Mouse (Mus musculus) midbrain, embryonic 15.5 days (tissue): ENCODE data around the gene Rfc2. TPM values are rescaled to one million over a fixed set of nuclear protein-coding genes. Genes with fewer than 3 reads are reported as not detected.
A peak's percentile ranks its signal among the peaks of the same experiment; 100 is the strongest.

ENCODE experiments used
- ATAC-seq: fragments of 200-750 bp; cut with Nextera tagmentation; replicated peaks from 2 replicates; pipeline ENCODE4 v1.8.0; 2017; ENCODE audit warnings: moderate TSS enrichment
- H3K27ac ChIP-seq: fragments of 300-500 bp; sonication (generic); 2 replicates; pipeline ENCODE4 v1.5.1; 2015; ENCODE audit warnings: mild to moderate bottlenecking, inconsistent platforms
- H3K27me3 ChIP-seq: fragments of 300-500 bp; sonication (generic); replicated peaks from 2 replicates; pipeline ENCODE4 v1.6.1; 2015; ENCODE audit warnings: inconsistent platforms
- H3K36me3 ChIP-seq: fragments of 300-500 bp; sonication (generic); replicated peaks from 2 replicates; pipeline ENCODE4 v1.6.1; 2015; ENCODE audit warnings: inconsistent platforms
- H3K4me1 ChIP-seq: fragments of 300-500 bp; sonication (generic); 2 replicates; pipeline ENCODE4 v1.6.1; 2015; ENCODE audit warnings: inconsistent platforms
- H3K4me2 ChIP-seq: fragments of 300-500 bp; sonication (generic); 2 replicates; pipeline ENCODE4 v1.6.1; 2015; ENCODE audit warnings: inconsistent platforms, mild to moderate bottlenecking, moderate library complexity
- H3K4me3 ChIP-seq: fragments of 300-500 bp; sonication (generic); 2 replicates; pipeline ENCODE4 v1.5.1; 2015; ENCODE audit warnings: mild to moderate bottlenecking, inconsistent platforms
- H3K9ac ChIP-seq: fragments of 300-500 bp; sonication (generic); 2 replicates; pipeline ENCODE4 v1.6.1; 2015; ENCODE audit warnings: mild to moderate bottlenecking, inconsistent platforms
- H3K9me3 ChIP-seq: fragments of 300-500 bp; sonication (generic); 2 replicates; pipeline ENCODE4 v1.6.1; 2016; ENCODE audit warnings: inconsistent platforms
- WGBS: fragments of 180-500 bp; shearing (Covaris S2); methylation state at CpG from one replicate; pipeline ENCODE4 v1.1.7; 2015; ENCODE audit warnings: mixed read lengths; 5-methylcytosine and 5-hydroxymethylcytosine counted together
- polyA plus RNA-seq: library from polyadenylated mRNA; unstranded; fragments of >200 nt; fragmentation: Nextera tagmentation; extraction: Ambion mirVana; gene quantifications from 2 replicates; pipeline ENCODE4 v1.2.1, GENCODE M21; 2015

Gene Rfc2
- 191 and 194 TPM in 2 replicates for polyA plus RNA-seq

DNA sequence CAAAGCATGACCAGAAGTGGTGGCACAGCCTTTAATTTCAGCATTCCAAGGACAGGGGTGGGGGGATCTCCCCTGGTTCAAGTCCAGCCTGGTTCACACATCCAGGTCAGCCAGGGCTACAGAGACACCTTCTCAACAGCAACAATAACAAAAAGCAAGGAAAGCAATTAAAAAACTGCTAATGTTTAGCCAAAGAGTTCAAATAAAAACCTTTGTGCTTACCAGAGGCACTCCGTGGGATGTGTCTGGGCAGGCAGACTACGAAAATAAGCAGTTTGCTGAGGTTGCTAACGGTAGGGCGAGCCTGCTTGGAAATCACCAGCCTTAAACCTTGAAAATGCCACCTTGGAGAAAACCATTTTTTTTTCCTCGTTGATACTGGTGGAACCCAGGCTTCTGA is at the start of gene Rfc2:
Rfc2 (plus strand) TSS at position 221 of the 400 bp plus-strand sequence.
- WGBS: 86% methylated on average over 5 of the region's 5 CpGs
- no peak within 1 kb of the TSS for H3K9ac ChIP-seq
- no peak within 1 kb of the TSS for H3K27ac ChIP-seq
- H3K36me3 ChIP-seq: no peaks in the 10 kb centered on the region
- H3K9me3 ChIP-seq: no peaks in the 10 kb centered on the region
- no peak for ATAC-seq
- no peaks in the 10 kb centered on the region for H3K27me3 ChIP-seq
- H3K4me3 ChIP-seq: no peak within 1 kb of the TSS
- H3K4me2 ChIP-seq: no peak within 1 kb of the TSS
- H3K4me1 ChIP-seq: peaks cover 8% of the 10 kb centered on the region

DNA sequence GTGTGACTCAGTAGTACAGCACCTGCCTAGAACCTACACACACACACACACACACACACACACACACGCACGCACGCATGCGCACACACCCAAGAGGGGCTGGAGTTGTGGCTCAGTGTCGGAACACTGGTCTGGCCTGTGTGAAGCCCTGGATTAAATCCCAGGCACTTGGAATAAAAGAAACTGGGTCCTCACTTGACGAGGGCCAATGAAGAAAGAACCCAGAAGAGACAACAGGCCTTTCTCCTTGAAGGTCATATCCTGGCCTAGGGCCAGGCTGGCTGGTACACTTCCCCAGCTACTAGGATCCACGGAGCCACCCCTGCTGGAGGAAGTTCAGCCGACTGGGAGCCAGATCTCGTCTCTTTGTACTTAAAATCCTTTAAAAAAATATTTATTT is 49.6 kb upstream of the Rfc2 start:
- WGBS: 79% methylated on average over 9 of the region's 9 CpGs
- peaks cover 28% of the 10 kb centered on the region for H3K36me3 ChIP-seq
- peak overlapping the region; percentile 22; the same call in 1 of the 2 replicates for H3K27ac ChIP-seq

DNA sequence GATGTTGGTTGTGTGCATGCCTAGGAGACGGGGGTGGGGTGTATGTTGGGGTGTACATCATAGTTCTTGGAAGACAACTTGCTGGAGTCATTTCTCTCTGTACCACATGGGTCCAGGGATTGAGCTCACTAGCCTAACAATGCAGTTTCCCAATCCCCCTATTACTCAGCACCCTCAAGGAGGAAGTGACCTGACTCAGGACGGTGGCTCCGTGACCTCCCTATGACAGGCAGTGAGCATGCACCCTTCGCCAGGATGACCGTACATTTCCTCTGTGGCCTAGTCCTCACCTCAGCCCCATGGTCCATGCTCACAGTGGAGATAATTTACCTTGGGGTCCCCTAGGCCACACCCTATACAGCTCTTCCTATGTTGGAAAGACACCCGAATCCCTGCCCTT is 48.7 kb upstream of the Rfc2 start:
- Histone ChIP-seq H3K27ac (no peak overlapping the region), H3K27me3 (no peaks in the 10 kb centered on the region), H3K4me1 (peaks cover 26% of the 10 kb centered on the region), H3K9ac (no peak overlapping the region), H3K4me3 (no peak overlapping the region), H3K9me3 (no peaks in the 10 kb centered on the region), H3K4me2 (no peak overlapping the region), H3K36me3 (peaks cover 27% of the 10 kb centered on the region)
- no peak for ATAC-seq
- WGBS: 97% methylated on average over 6 of the region's 6 CpGs

More for the DNA sequence above, 49.6 kb upstream of the Rfc2 start:
- Histone ChIP-seq H3K9me3 (no peaks in the 10 kb centered on the region), H3K4me1 (peaks cover 26% of the 10 kb centered on the region), H3K9ac (no peak overlapping the region), H3K4me2 (no peak overlapping the region), H3K27me3 (no peaks in the 10 kb centered on the region), H3K4me3 (no peak overlapping the region)
- ATAC-seq: 0 out of 2 replicates have a peak, but pooled peaks have one; percentile 35

DNA sequence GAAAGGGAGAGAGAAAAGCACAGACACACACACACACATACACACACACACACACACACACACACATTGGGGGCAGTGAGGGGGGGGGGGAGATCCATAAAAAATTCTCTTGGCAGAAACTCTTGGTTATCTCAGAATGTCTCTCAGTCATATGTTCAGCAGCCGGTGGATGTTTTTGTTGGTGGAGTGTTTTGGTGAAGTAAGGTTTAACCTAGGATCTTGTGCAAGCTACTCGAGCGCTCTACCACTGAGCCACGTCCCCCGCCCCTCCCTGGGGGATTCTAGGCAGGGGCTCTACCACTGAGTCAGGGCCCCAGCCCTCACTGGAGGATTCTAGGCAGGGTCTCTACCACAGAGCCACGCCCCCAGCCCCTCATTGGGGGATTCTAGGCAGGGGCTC is 45.1 kb upstream of the Rfc2 start:
- Histone ChIP-seq H3K27ac (no peak overlapping the region), H3K4me2 (no peak overlapping the region), H3K9me3 (no peaks in the 10 kb centered on the region), H3K4me3 (no peak overlapping the region), H3K27me3 (no peaks in the 10 kb centered on the region), H3K9ac (no peak overlapping the region), H3K36me3 (peaks cover 24% of the 10 kb centered on the region), H3K4me1 (peaks cover 18% of the 10 kb centered on the region; the same call in 1 of the 2 replicates)
- ATAC-seq: no peak
- 95% methylated on average over 6 of the region's 6 CpGs for WGBS

DNA sequence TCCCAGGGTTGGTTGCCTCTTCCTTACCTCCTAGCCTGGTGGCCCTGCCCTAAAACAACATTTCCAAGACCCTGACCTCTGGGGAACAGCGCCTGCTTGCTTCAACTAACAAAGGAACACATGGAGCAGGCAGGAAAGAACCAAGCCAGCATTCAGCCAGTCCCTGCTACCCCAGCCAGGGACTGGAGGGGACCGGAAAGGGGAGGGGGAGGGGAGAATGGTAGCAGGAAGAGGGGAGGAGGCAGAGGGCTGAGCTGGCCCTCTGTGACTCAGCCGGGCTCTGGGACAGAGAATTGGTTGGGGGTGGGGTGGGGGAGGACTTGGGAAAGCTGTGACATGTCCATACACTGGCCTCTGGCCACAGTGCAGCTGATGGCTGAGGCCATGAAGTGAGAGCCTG is 41.3 kb upstream of the Rfc2 start:
- ATAC-seq: peak; percentile 59; the same call in 1 of the 2 replicates

DNA sequence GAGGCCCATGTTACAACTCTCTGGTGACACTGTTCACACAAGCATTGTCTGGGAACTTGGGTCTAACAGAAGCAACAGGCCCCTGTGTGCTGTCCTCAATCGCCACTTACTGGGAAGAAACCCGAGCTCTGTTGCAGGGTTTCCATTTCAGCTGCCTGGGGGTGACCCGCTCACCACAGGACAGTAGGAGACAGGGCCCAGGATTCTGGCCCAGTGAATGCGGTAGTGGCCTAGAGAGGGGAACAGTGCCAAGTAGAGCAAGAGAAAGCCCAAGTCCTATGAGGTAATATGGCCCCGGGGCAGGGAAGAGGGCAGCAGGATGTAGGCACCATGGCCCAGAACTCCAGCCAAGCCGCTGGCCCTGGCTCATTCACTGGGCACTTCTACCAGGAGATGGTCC is 40.3 kb upstream of the Rfc2 start:
- H3K9ac ChIP-seq: no peak overlapping the region
- no peak overlapping the region for H3K4me3 ChIP-seq
- 86% methylated on average over 6 of the region's 6 CpGs for WGBS
- H3K27me3 ChIP-seq: no peaks in the 10 kb centered on the region
- H3K4me1 ChIP-seq: peaks cover 23% of the 10 kb centered on the region
- no peaks in the 10 kb centered on the region; the same call in 1 of the 2 replicates for H3K36me3 ChIP-seq
- H3K4me2 ChIP-seq: no peak overlapping the region
- H3K9me3 ChIP-seq: no peaks in the 10 kb centered on the region
- no peak overlapping the region for H3K27ac ChIP-seq
- no peak for ATAC-seq

More for the DNA sequence above, 41.3 kb upstream of the Rfc2 start:
- H3K27me3 ChIP-seq: no peaks in the 10 kb centered on the region
- H3K9me3 ChIP-seq: no peaks in the 10 kb centered on the region
- no peak overlapping the region for H3K4me3 ChIP-seq
- no peak overlapping the region for H3K4me2 ChIP-seq
- H3K9ac ChIP-seq: no peak overlapping the region
- peak overlapping the region; percentile 23 for H3K27ac ChIP-seq
- H3K4me1 ChIP-seq: peaks cover 21% of the 10 kb centered on the region
- 2% methylated on average over 3 of the region's 3 CpGs for WGBS
- H3K36me3 ChIP-seq: no peaks in the 10 kb centered on the region; the same call in 1 of the 2 replicates

DNA sequence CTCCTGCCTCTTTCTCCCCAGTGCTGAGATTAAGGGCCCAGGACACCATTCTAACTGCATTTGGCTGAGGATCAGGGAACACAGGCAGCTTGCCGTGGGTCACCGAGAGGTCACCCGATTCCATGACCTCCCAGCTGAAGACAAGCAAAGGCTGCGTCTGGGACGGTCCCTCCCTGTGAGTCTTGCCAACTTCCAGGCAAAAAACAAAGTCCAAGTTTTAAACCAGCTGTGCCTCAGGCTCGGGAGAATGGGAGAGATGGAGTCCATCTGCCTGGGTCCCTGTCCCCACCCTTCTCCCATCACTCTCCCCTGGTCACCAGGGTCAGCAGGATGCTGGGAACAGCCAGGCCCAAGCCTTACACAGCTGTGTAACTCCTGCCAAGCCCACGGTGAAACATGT is 39.5 kb upstream of the Rfc2 start:
- Histone ChIP-seq H3K27ac (no peak overlapping the region), H3K9me3 (no peaks in the 10 kb centered on the region), H3K4me1 (peaks cover 30% of the 10 kb centered on the region), H3K27me3 (no peaks in the 10 kb centered on the region), H3K9ac (no peak overlapping the region), H3K4me2 (no peak overlapping the region), H3K4me3 (no peak overlapping the region), H3K36me3 (no peaks in the 10 kb centered on the region; the same call in 1 of the 2 replicates)
- WGBS: 30% methylated on average over 7 of the region's 7 CpGs
- ATAC-seq: no peak

DNA sequence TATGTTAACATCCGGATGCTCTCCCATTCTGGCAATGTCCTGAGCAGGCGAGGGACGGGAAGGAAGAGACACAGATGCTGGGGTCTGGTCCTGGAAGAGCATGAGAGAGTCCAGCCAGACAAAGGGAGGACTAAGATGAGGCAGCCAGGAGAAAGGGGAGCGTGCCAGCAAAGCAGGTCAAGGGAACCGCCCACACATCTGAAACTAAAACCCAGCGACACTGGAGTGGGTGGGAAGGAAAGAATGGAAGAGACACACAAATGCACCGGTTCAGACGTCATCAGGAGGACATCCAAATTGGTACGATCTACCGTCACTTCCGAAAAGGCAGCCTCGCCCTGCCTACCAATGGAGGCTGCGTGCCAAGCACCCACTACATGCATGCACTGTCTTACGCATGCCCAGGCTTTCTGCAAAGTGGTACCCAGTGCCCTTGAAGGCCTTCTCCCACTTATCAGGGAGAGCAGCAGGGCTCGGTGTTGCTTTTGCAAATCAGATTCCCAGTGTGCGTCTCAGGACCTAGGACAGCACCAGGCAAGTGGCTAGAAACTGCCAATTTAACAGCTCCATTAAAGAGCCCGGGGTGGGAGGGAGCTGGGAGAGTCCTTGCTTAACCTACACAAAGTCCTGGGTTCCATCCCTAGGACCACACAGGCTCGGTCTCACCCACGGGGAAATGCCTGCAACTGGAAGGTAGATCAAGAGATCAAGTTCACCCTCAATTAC is 36.5 kb upstream of the Rfc2 start:
- ATAC-seq: no peak
- Histone ChIP-seq H3K9ac (no peak overlapping the region), H3K4me1 (peaks cover 56% of the 10 kb centered on the region), H3K9me3 (no peaks in the 10 kb centered on the region), H3K27ac (no peak overlapping the region), H3K4me3 (no peak overlapping the region), H3K4me2 (no peak overlapping the region), H3K36me3 (no peaks in the 10 kb centered on the region), H3K27me3 (no peaks in the 10 kb centered on the region)
- WGBS: 69% methylated on average over 19 of the region's 19 CpGs

DNA sequence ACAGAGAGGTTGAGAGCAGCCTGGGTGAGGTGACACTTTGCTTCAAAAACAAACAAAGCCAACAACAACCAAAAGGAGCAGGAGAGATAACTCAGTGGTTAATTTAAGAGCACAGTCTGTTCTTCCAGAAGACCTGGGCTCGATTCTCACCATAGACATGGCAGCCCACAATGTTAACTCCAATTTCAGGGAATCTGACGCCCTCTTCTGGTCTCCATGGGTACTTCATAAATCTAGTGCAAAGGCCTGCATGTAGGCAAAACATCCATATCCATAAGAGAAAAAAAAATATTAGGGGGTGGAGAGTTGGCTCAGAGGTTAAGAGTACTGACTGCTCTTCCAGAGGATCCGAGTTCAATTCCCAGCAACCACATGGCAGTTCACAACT is 35.9 kb upstream of the Rfc2 start:
- Histone ChIP-seq H3K36me3 (no peaks in the 10 kb centered on the region), H3K4me1 (peaks cover 56% of the 10 kb centered on the region), H3K27ac (no peak overlapping the region), H3K4me2 (no peak overlapping the region), H3K9me3 (no peaks in the 10 kb centered on the region), H3K4me3 (no peak overlapping the region), H3K9ac (no peak overlapping the region), H3K27me3 (no peaks in the 10 kb centered on the region)
- 57% methylated on average over 3 of the region's 3 CpGs for WGBS
- no peak for ATAC-seq

DNA sequence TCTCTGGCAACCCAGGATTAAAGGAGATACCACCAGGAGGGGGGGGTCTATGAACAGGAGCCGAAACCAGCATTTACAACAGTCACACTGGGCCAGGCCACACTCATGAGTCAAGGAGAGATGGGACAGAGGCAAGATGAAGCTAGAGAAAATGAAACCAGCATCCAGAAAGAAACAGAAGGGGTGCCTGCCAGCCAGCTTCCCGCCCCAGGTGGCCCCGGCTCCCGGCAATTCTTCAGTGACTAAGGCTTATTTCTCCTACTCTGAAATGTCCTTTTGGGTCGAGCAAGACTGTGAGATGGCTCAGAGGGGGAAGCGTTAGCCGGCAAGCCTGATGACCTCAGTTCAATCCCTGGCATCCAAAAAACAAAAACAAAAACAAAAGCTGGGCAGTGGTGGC is 34.4 kb upstream of the Rfc2 start:
- no peaks in the 10 kb centered on the region for H3K36me3 ChIP-seq
- H3K9me3 ChIP-seq: no peaks in the 10 kb centered on the region
- no peak overlapping the region for H3K9ac ChIP-seq
- no peak overlapping the region for H3K4me3 ChIP-seq
- no peak overlapping the region for H3K27ac ChIP-seq
- no peak overlapping the region for H3K4me2 ChIP-seq
- no peak for ATAC-seq
- H3K27me3 ChIP-seq: no peaks in the 10 kb centered on the region
- 88% methylated on average over 7 of the region's 7 CpGs for WGBS
- peaks cover 55% of the 10 kb centered on the region for H3K4me1 ChIP-seq

DNA sequence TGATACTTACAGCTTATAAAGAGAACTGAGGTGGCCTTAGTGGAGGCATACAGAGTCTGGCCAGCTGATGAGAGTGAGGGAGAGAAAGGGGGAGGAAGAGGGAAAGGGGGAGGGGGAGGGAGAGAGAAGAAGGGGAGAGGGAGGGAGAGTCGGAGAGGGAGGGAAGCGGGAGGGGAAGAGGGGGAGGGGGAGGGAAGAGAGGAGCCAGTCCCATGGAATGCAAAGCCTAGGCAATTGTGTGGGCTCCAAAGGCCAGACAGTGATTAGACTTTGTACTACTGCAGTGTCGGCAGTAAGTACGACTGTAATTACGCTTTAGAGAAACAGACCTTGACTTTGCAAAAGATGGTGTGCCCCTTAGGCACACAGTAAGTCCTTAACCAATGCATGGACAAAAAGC is 32.9 kb upstream of the Rfc2 start:
- Histone ChIP-seq H3K27me3 (no peaks in the 10 kb centered on the region), H3K36me3 (no peaks in the 10 kb centered on the region), H3K4me3 (no peak overlapping the region), H3K9me3 (no peaks in the 10 kb centered on the region), H3K27ac (no peak overlapping the region), H3K9ac (no peak overlapping the region), H3K4me1 (peaks cover 61% of the 10 kb centered on the region), H3K4me2 (peak overlapping the region; percentile 23)
- WGBS: 50% methylated on average over 5 of the region's 5 CpGs
- no peak for ATAC-seq

DNA sequence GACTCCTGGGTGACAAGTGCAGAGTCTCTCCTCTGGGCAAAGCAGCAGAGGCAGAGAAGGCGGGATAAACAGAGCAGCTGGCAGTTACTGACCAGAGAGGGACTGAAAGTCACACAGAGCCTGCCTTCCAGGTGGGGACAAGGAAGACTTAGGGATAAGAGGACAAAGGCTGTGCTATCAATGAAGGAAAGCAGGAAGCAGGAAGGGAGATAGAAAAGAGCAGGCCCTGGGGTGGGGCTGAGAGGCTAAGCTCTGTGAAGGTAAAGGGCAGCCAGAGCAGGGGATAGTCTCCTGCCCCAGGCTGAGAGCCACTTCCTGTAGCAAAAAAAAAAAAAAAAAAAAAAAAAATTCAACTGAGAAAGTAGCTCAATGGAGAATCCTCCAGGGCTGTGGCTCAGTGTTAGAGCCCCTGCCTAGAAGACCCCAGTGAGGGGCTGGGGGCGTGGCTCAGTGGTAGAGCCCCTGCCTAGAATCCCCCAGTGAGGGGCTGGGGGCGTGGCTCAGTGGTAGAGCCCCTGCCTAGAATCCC is 31.5 kb upstream of the Rfc2 start:
- 88% methylated on average over 3 of the region's 3 CpGs for WGBS
- Histone ChIP-seq H3K36me3 (no peaks in the 10 kb centered on the region), H3K27me3 (no peaks in the 10 kb centered on the region), H3K27ac (no peak overlapping the region), H3K4me2 (peak overlapping the region; percentile 93), H3K4me3 (peak overlapping the region; percentile 81; the same call in 1 of the 2 replicates), H3K4me1 (peaks cover 59% of the 10 kb centered on the region), H3K9ac (no peak overlapping the region), H3K9me3 (no peaks in the 10 kb centered on the region)
- no peak for ATAC-seq

DNA sequence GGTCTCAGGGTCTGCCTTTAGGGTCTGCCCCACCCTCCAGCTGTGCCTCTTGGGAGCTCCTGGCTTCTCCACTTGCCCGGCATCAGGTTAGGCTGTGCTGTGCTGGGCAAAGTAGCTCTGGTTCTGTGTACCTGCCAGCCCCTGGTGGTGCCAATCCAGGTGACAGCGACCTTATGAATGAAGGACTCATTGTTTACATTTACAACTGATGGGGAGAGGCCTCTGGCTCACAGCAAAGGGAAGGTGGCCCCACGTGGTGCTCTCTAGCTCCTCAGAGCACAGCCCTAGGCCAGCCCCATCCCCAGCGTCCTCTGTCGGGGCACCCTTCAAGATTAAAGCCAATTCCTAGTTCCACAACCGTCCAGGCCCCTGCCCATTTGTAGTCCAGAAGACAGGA is 30.3 kb upstream of the Rfc2 start:
- Histone ChIP-seq H3K4me3 (peak overlapping the region; percentile 81), H3K9me3 (no peaks in the 10 kb centered on the region), H3K27ac (peak overlapping the region; percentile 96), H3K4me1 (peaks cover 64% of the 10 kb centered on the region), H3K36me3 (no peaks in the 10 kb centered on the region), H3K9ac (peak overlapping the region; percentile 86), H3K27me3 (no peaks in the 10 kb centered on the region), H3K4me2 (peak overlapping the region; percentile 93)
- whole genome bisulfite sequencing: 8% methylated on average over 6 of the region's 6 CpGs
- peak; percentile 8; the same call in 1 of the 2 replicates for ATAC-seq
